Mouse (Mus musculus) CH12.LX (cell line): ENCODE measurements around the gene Hoxa7. TPM values are rescaled to one million over a fixed set of nuclear protein-coding genes. Genes with fewer than 3 reads are reported as not detected.

Source experiments
- DNase-seq: peaks from one replicate; pipeline ENCODE4 v3.0.0-alpha.2; 2013; ENCODE audit errors: extremely low read depth
- H3K27ac ChIP-seq: 2 replicates; pipeline ENCODE4 v1.5.1; 2012; ENCODE audit warnings: low read depth, mild to moderate bottlenecking, control low read depth, moderate library complexity; ENCODE audit not compliant: insufficient read depth
- H3K27me3 ChIP-seq: replicated peaks from 2 replicates; pipeline ENCODE3; 2012; ENCODE audit warnings: inconsistent platforms
- H3K36me3 ChIP-seq, 2 experiments: replicated peaks in 1 of 2; 2 replicates each; pipeline versions ENCODE3 to v1.6.1; 2012; ENCODE audit warnings: inconsistent platforms in 1 of 2, low read length in 1 of 2, mild to moderate bottlenecking in 1 of 2, mixed read lengths in 1 of 2, moderate library complexity in 1 of 2; ENCODE audit not compliant: control insufficient read depth in 1 of 2, insufficient read depth in 1 of 2
- H3K4me1 ChIP-seq, 2 experiments: 2 replicates each; pipeline ENCODE4 v1.6.1; 2012; ENCODE audit warnings: inconsistent platforms in 1 of 2, moderate library complexity in 1 of 2; ENCODE audit not compliant: insufficient read depth in 2 of 2, control insufficient read depth in 1 of 2
- H3K4me2 ChIP-seq: 2 replicates; pipeline ENCODE4 v1.6.1; 2012; ENCODE audit warnings: low read depth, mild to moderate bottlenecking, control low read depth; ENCODE audit not compliant: poor library complexity, insufficient read depth, severe bottlenecking
- H3K4me3 ChIP-seq, 3 experiments: fragments of 150-350 bp in 1 of 3; sonication (generic) in 1 of 3; replicated peaks in 1 of 3; 2 replicates each; pipeline versions ENCODE3 to v1.5.1; 2011 to 2012; ENCODE audit warnings: low read depth in 2 of 3, low read length in 2 of 3, mild to moderate bottlenecking in 2 of 3, moderate library complexity in 2 of 3, control low read depth in 1 of 3, improper control_type of control experiment in 1 of 3, inconsistent platforms in 1 of 3, mixed read lengths in 1 of 3; ENCODE audit not compliant: poor library complexity in 1 of 3
- H3K79me2 ChIP-seq: replicated peaks from 2 replicates; pipeline ENCODE4 v1.6.1; 2012; ENCODE audit warnings: mild to moderate bottlenecking, moderate library complexity; ENCODE audit not compliant: control insufficient read depth, poor library complexity, insufficient read depth, severe bottlenecking; ENCODE audit errors: extremely low read depth
- H3K9ac ChIP-seq: 2 replicates; pipeline ENCODE4 v1.6.1; 2012; ENCODE audit warnings: low read depth, mild to moderate bottlenecking, control low read depth, moderate library complexity; ENCODE audit not compliant: insufficient read depth
- H3K9me3 ChIP-seq: replicated peaks from 2 replicates; pipeline ENCODE3; 2012; ENCODE audit warnings: low read length, inconsistent platforms, mixed read lengths
- BHLHE40 ChIP-seq: IDR thresholded peaks from 2 replicates; pipeline ENCODE4 v1.6.1; 2011; ENCODE audit warnings: mild to moderate bottlenecking, low read depth, low read length, improper control_type of control experiment
- CHD2 ChIP-seq: IDR thresholded peaks from 2 replicates; pipeline ENCODE4 v1.6.1; 2011; ENCODE audit warnings: low read length, improper control_type of control experiment
- ETS1 ChIP-seq: conservative IDR thresholded peaks from 2 replicates; pipeline ENCODE4 v1.6.1; 2012; ENCODE audit warnings: low read depth, mild to moderate bottlenecking, inconsistent platforms, low read length, improper control_type of control experiment, moderate library complexity
- IRF4 ChIP-seq: IDR thresholded peaks from 2 replicates; pipeline ENCODE4 v1.6.1; 2014; ENCODE audit warnings: low read depth, mild to moderate bottlenecking, inconsistent platforms, low read length, improper control_type of control experiment
- MAFK ChIP-seq: IDR thresholded peaks from 2 replicates; pipeline ENCODE4 v1.6.1; 2011; ENCODE audit warnings: low read length, improper control_type of control experiment; ENCODE audit not compliant: insufficient replicate concordance
- POLR2A ChIP-seq: IDR thresholded peaks from 2 replicates; pipeline ENCODE4 v1.6.1; 2011; ENCODE audit warnings: low read depth, mild to moderate bottlenecking, improper control_type of control experiment, low read length
- RCOR1 ChIP-seq: conservative IDR thresholded peaks from 2 replicates; pipeline ENCODE4 v1.6.1; 2012; ENCODE audit warnings: low read depth, mild to moderate bottlenecking, inconsistent platforms, low read length, improper control_type of control experiment
- TCF12 ChIP-seq: IDR thresholded peaks from 2 replicates; pipeline ENCODE4 v1.6.1; 2014; ENCODE audit warnings: low read depth, mild to moderate bottlenecking, inconsistent platforms, low read length, improper control_type of control experiment
- UBTF ChIP-seq: IDR thresholded peaks from 2 replicates; pipeline ENCODE4 v1.6.1; 2012; ENCODE audit warnings: low read depth, mild to moderate bottlenecking, inconsistent platforms, low read length, improper control_type of control experiment, moderate library complexity
- USF1 ChIP-seq: IDR thresholded peaks from 2 replicates; pipeline ENCODE4 v1.6.1; 2014; ENCODE audit warnings: low read depth, mild to moderate bottlenecking, inconsistent platforms, low read length, improper control_type of control experiment
- USF2 ChIP-seq: conservative IDR thresholded peaks from 2 replicates; pipeline ENCODE4 v1.6.1; 2011; ENCODE audit warnings: low read depth, low read length, improper control_type of control experiment
- ZKSCAN1 ChIP-seq: IDR thresholded peaks from 2 replicates; pipeline ENCODE4 v1.6.1; 2012; ENCODE audit warnings: low read depth, inconsistent platforms, low read length, improper control_type of control experiment, borderline replicate concordance
- ZMIZ1 ChIP-seq: IDR thresholded peaks from 2 replicates; pipeline ENCODE4 v1.6.1; 2012; ENCODE audit warnings: low read depth, mild to moderate bottlenecking, inconsistent platforms, low read length, improper control_type of control experiment
- ZNF384 ChIP-seq: IDR thresholded peaks from 2 replicates; pipeline ENCODE4 v1.6.1; 2012; ENCODE audit warnings: low read depth, low read length, improper control_type of control experiment, inconsistent platforms
- dilution Hi-C: fragments of 300-500 bp; cut with MboI; formaldehyde crosslinking; loops from 2 replicates; pipeline ENCODE4 v1.14.3; 2020; ENCODE audit warnings: low sequenced_read_pairs; ENCODE audit not compliant: extremely low pct_unique_long_range_greater_than_20kb, extremely low pct_ligation_motif_present
- in situ Hi-C: fragments of 300-500 bp; cut with MboI; formaldehyde crosslinking; loops from 3 replicates; pipeline ENCODE4 v1.14.3; 2019; ENCODE audit warnings: low sequenced_read_pairs, low pct_ligation_motif_present, low pct_unique_long_range_greater_than_20kb, mixed read lengths
- polyA plus RNA-seq: library from polyadenylated mRNA; unstranded; fragments of >175 nt; gene quantifications from 2 replicates; pipeline ENCODE4 v1.2.1, GENCODE M21; 2012; ENCODE audit warnings: low read depth; ENCODE audit not compliant: insufficient read length
- total RNA-seq, 2 experiments: library from RNA; depleted of rRNA; stranded (reverse); fragments of 300-350 nt in 1 of 2; fragments of >200 nt in 1 of 2; gene quantifications; 2 replicates each; pipeline ENCODE4 v1.2.3; 2012 to 2014

The Hoxa7 gene
- total and polyA plus RNA-seq, 3 experiments: 1.0 to 1.4 (median 1.1) TPM

- in situ Hi-C loops (loop anchor here (10.0 to 25.0 kb wide), 2 partner anchors 201 to 349 kb away; partner anchors contain the start of gene Skap2), dilution Hi-C loops (no loop called here)
- H3K4me3 ChIP-seq: peak within 1 kb of the TSS in 2 of 3 experiments; percentile 53 to 57
- peaks cover 4 to 17% of the 10 kb centered on the region in 2 experiments; a peak in 2 of 4 replicates for H3K4me1 ChIP-seq
- H3K9me3 ChIP-seq: peaks cover 32% of the 10 kb centered on the region
- peak within 1 kb of the TSS; percentile 59 for H3K4me2 ChIP-seq
- peaks cover 0 to 4% of the 10 kb centered on the region in 2 experiments for H3K36me3 ChIP-seq
- H3K27ac ChIP-seq: peak within 1 kb of the TSS; percentile 75
- H3K27me3 ChIP-seq: peaks cover 2% of the 10 kb centered on the region
- no peaks in the 10 kb centered on the region for H3K79me2 ChIP-seq
- H3K9ac ChIP-seq: peak within 1 kb of the TSS; percentile 41
- TF ChIP-seq TCF12 (no peak), ETS1 (no peak), POLR2A (peak; percentile 49), ZNF384 (peak; percentile 37; the same call in 1 of the 2 replicates), USF2 (no peak), CHD2 (no peak)
- TF ChIP-seq, all 38 proteins: peak for 2
- no peak for DNase-seq
Observed at GRCm38 (mm10) chr6:52213119-52213986, 8.3 kb downstream of the Hoxa7 start, which contains the start of the genes Hoxa3 and Gm28308. TSS of gene Hoxa3 (minus strand) at chr6:52213336. TSS of gene Gm28308 (minus strand) at chr6:52213339.

- Histone ChIP-seq H3K27ac (peak overlapping the region; percentile 75), H3K27me3 (peaks cover 2% of the 10 kb centered on the region), H3K4me2 (peak overlapping the region; percentile 59; the same call in 1 of the 2 replicates), H3K9me3 (peaks cover 28% of the 10 kb centered on the region), H3K4me3 (peak overlapping the region in 2 of 3 experiments; percentile 53 to 57), H3K79me2 (no peaks in the 10 kb centered on the region), H3K9ac (peak overlapping the region; percentile 41), H3K36me3 (peaks cover 0 to 6% of the 10 kb centered on the region in 2 experiments), H3K4me1 (peaks cover 4 to 17% of the 10 kb centered on the region in 2 experiments; a peak in 2 of 4 replicates)
- DNase-seq: no peak
- TF ChIP-seq ZKSCAN1 (no peak), UBTF (0 out of 2 replicates have a peak, but pooled peaks have one; percentile 39), ZMIZ1 (peak; percentile 28; the same call in 1 of the 2 replicates), RCOR1 (no peak), USF1 (no peak), BHLHE40 (0 out of 2 replicates have a peak, but pooled peaks have one; percentile 13), MAFK (no peak), IRF4 (0 out of 2 replicates have a peak, but pooled peaks have one; percentile 21)
- in situ Hi-C loops (loop anchor here (10.0 to 25.0 kb wide), 2 partner anchors 200 to 348 kb away; partner anchors contain the start of gene Skap2), dilution Hi-C loops (no loop called here)
Observed at GRCm38 (mm10) chr6:52212556-52213118, 9.0 kb downstream of the Hoxa7 start.
